Mouse (Mus musculus) G1E (cell line): Measurements from ENCODE around the gene Zfp114. TPM values are rescaled to one million over a fixed set of nuclear protein-coding genes. Genes with fewer than 3 reads are reported as not detected.

Experiments used
- ATAC-seq: 2 replicates; pipeline ENCODE4 v1.8.0; 2016; ENCODE audit warnings: mild to moderate bottlenecking; ENCODE audit not compliant: insufficient number of reproducible peaks, poor library complexity, low FRiP score, severe bottlenecking; ENCODE audit errors: extremely low read depth
- DNase-seq: peaks from one replicate; pipeline ENCODE4 v3.0.0; 2012; ENCODE audit warnings: low spot score
- H3K27me3 ChIP-seq: 2 replicates; pipeline ENCODE4 v1.6.1; 2012; ENCODE audit warnings: mild to moderate bottlenecking, low read length, inconsistent platforms; ENCODE audit not compliant: insufficient read depth
- H3K36me3 ChIP-seq: replicated peaks from 2 replicates; pipeline ENCODE3; 2012; ENCODE audit warnings: mild to moderate bottlenecking, inconsistent platforms
- H3K4me1 ChIP-seq: 2 replicates; pipeline ENCODE4 v1.6.1; 2012; ENCODE audit warnings: low read depth, low read length, inconsistent platforms, mixed read lengths; ENCODE audit not compliant: insufficient read depth
- H3K4me3 ChIP-seq: 2 replicates; pipeline ENCODE4 v1.5.1; 2012; ENCODE audit warnings: low read depth, mild to moderate bottlenecking, inconsistent platforms, low read length, moderate library complexity, mixed read lengths
- H3K9me3 ChIP-seq: replicated peaks from 2 replicates; pipeline ENCODE4 v1.6.1; 2012; ENCODE audit warnings: inconsistent platforms
- CTCF ChIP-seq: IDR thresholded peaks from 2 replicates; pipeline ENCODE4 v1.5.1; 2012; ENCODE audit warnings: low read depth, low read length, inconsistent platforms, mixed read lengths
- GATA1 ChIP-seq: IDR thresholded peaks from 2 replicates; pipeline ENCODE4 v1.6.1; 2012; ENCODE audit warnings: borderline replicate concordance, low read length, inconsistent platforms, mixed read lengths
- GATA2 ChIP-seq: IDR thresholded peaks from 2 replicates; pipeline ENCODE4 v1.6.1; 2012; ENCODE audit warnings: low read depth, low read length, inconsistent platforms, borderline replicate concordance
- POLR2AphosphoS5 ChIP-seq: IDR thresholded peaks from 2 replicates; pipeline ENCODE4 v1.6.1; 2012; ENCODE audit warnings: low read depth, low read length, inconsistent platforms; ENCODE audit not compliant: insufficient replicate concordance
- TAL1 ChIP-seq: conservative IDR thresholded peaks from 2 replicates; pipeline ENCODE4 v1.6.1; 2012; ENCODE audit warnings: low read depth, low read length, inconsistent platforms, mixed read lengths
- polyA plus RNA-seq: library from polyadenylated mRNA; stranded (reverse); fragments of >175 nt; gene quantifications from 2 replicates; pipeline ENCODE4 v1.2.3, GENCODE M21; 2012
- total RNA-seq, 2 experiments: library from RNA; stranded (forward) in 1 of 2; stranded (reverse) in 1 of 2; fragments of 200-1000 nt in 1 of 2; fragments of >200 nt in 1 of 2; fragmentation: Nextera tagmentation in 1 of 2; gene quantifications; 2 replicates each; pipeline ENCODE4 v1.2.3; 2014 to 2017

The Zfp114 gene
- total and polyA plus RNA-seq, 3 experiments, result 0.05 TPM; not detected in 2

- TF ChIP-seq CTCF, result no peak
- no peak for TF ChIP-seq POLR2AphosphoS5
- TF ChIP-seq TAL1, result no peak
- TF ChIP-seq GATA2, result no peak
- no peak for TF ChIP-seq GATA1
- no peaks in the 10 kb centered on the region for H3K9me3 ChIP-seq
- H3K4me3 ChIP-seq, result no peak overlapping the region
- DNase-seq (no peak), ATAC-seq (no peak)
- no peaks in the 10 kb centered on the region for H3K4me1 ChIP-seq
- H3K36me3 ChIP-seq, result no peaks in the 10 kb centered on the region
- no peaks in the 10 kb centered on the region for H3K27me3 ChIP-seq
These were observed 22.1 kb downstream of the Zfp114 start for GRCm38 (mm10) chr7:24196961-24197360.

- no peak for DNase-seq
- TF ChIP-seq GATA1 (no peak), POLR2AphosphoS5 (no peak), TAL1 (no peak), GATA2 (no peak), CTCF (no peak)
These were observed 32.8 kb downstream of the Zfp114 start for GRCm38 (mm10) chr7:24207488-24208261.

GRCm38 (mm10) chr7:24208282-24208886 is 33.5 kb downstream of the Zfp114 start:
- DNase-seq, result no peak

More at GRCm38 (mm10) chr7:24207488-24208261, 32.8 kb downstream of the Zfp114 start:
- no peak for ATAC-seq
- H3K4me1 ChIP-seq, result no peaks in the 10 kb centered on the region
- no peaks in the 10 kb centered on the region for H3K9me3 ChIP-seq
- no peaks in the 10 kb centered on the region for H3K36me3 ChIP-seq
- H3K27me3 ChIP-seq, result no peaks in the 10 kb centered on the region
- no peak overlapping the region for H3K4me3 ChIP-seq

GRCm38 (mm10) chr7:24210296-24210695 is 35.4 kb downstream of the Zfp114 start:
- DNase-seq (no peak), ATAC-seq (no peak)
- no peak for TF ChIP-seq GATA2
- TF ChIP-seq GATA1, result no peak
- no peak for TF ChIP-seq TAL1
- no peak for TF ChIP-seq CTCF
- no peak for TF ChIP-seq POLR2AphosphoS5
- no peaks in the 10 kb centered on the region for H3K9me3 ChIP-seq
- no peaks in the 10 kb centered on the region for H3K36me3 ChIP-seq
- H3K27me3 ChIP-seq, result no peaks in the 10 kb centered on the region
- H3K4me1 ChIP-seq, result no peaks in the 10 kb centered on the region
- H3K4me3 ChIP-seq, result no peak overlapping the region

More at GRCm38 (mm10) chr7:24208282-24208886, 33.5 kb downstream of the Zfp114 start:
- no peaks in the 10 kb centered on the region for H3K4me1 ChIP-seq
- H3K4me3 ChIP-seq, result no peak overlapping the region
- TF ChIP-seq TAL1 (no peak), GATA1 (no peak), GATA2 (no peak)
- H3K27me3 ChIP-seq, result no peaks in the 10 kb centered on the region
- no peak for ATAC-seq
- H3K36me3 ChIP-seq, result no peaks in the 10 kb centered on the region
- no peaks in the 10 kb centered on the region for H3K9me3 ChIP-seq

GRCm38 (mm10) chr7:24211343-24211742 is 36.5 kb downstream of the Zfp114 start, which contains the start of gene Zfp111:
Gene Zfp111 (minus strand): TSS chr7:24211443.
- DNase-seq (no peak), ATAC-seq (no peak)
- Histone ChIP-seq H3K4me3 (no peak within 1 kb of the TSS), H3K27me3 (no peaks in the 10 kb centered on the region), H3K36me3 (no peaks in the 10 kb centered on the region), H3K4me1 (no peaks in the 10 kb centered on the region), H3K9me3 (no peaks in the 10 kb centered on the region)
- no peak for TF ChIP-seq GATA1
- TF ChIP-seq POLR2AphosphoS5, result no peak
- TF ChIP-seq GATA2, result no peak
- no peak for TF ChIP-seq CTCF
- TF ChIP-seq TAL1, result no peak

Other genes with a start within 250 kb of the Zfp114 start
- gene Vmn1r179, start 248.1 kb upstream of the Zfp114 start, total RNA-seq (2014; fragmentation: Nextera tagmentation), result not detected in 2 replicates
- 0.06 TPM in 1 of 2 replicates, not detected in the other for gene Vmn1r179, start 248.1 kb upstream of the Zfp114 start, total RNA-seq (2017)
- gene Vmn1r179, start 248.1 kb upstream of the Zfp114 start, polyA plus RNA-seq, result not detected in 2 replicates
- not detected in 2 replicates for gene Vmn1r180, start 224.4 kb upstream of the Zfp114 start, total RNA-seq (2014; fragmentation: Nextera tagmentation)
- 0.06 and 0.11 TPM in 2 replicates for gene Vmn1r180, start 224.4 kb upstream of the Zfp114 start, total RNA-seq (2017)
- gene Vmn1r180, start 224.4 kb upstream of the Zfp114 start, polyA plus RNA-seq, result not detected in 2 replicates
- not detected in 2 replicates for gene Vmn1r181, start 200.4 kb upstream of the Zfp114 start, total RNA-seq (2014; fragmentation: Nextera tagmentation)
- gene Vmn1r181, start 200.4 kb upstream of the Zfp114 start, total RNA-seq (2017), result 0.05 and 0.06 TPM in 2 replicates
- gene Vmn1r181, start 200.4 kb upstream of the Zfp114 start, polyA plus RNA-seq, result not detected in 2 replicates
- gene V1rd19, start 173.4 kb upstream of the Zfp114 start, total RNA-seq (2014; fragmentation: Nextera tagmentation), result not detected in 2 replicates
- 0.23 TPM in 1 of 2 replicates, not detected in the other for gene V1rd19, start 173.4 kb upstream of the Zfp114 start, total RNA-seq (2017)
- not detected in 2 replicates for gene V1rd19, start 173.4 kb upstream of the Zfp114 start, polyA plus RNA-seq
- gene Vmn1r183, start 121.8 kb upstream of the Zfp114 start, total RNA-seq (2014; fragmentation: Nextera tagmentation), result not detected in 2 replicates
- 0.06 and 0.11 TPM in 2 replicates for gene Vmn1r183, start 121.8 kb upstream of the Zfp114 start, total RNA-seq (2017)
- gene Vmn1r183, start 121.8 kb upstream of the Zfp114 start, polyA plus RNA-seq, result not detected in 2 replicates
- gene Zfp180, start 93.1 kb upstream of the Zfp114 start, total RNA-seq (2014; fragmentation: Nextera tagmentation), result 18.7 and 19.2 TPM in 2 replicates
- 13.9 and 16.1 TPM in 2 replicates for gene Zfp180, start 93.1 kb upstream of the Zfp114 start, total RNA-seq (2017)
- 16.0 and 16.2 TPM in 2 replicates for gene Zfp180, start 93.1 kb upstream of the Zfp114 start, polyA plus RNA-seq
- 1.0 TPM in 1 of 2 replicates, not detected in the other for gene Zfp112, start 62.7 kb upstream of the Zfp114 start, total RNA-seq (2014; fragmentation: Nextera tagmentation)
- gene Zfp112, start 62.7 kb upstream of the Zfp114 start, total RNA-seq (2017), result 0.22 and 0.46 TPM in 2 replicates
- gene Zfp112, start 62.7 kb upstream of the Zfp114 start, polyA plus RNA-seq, result 0.05 and 0.11 TPM in 2 replicates
- gene Zfp235, start 40.9 kb upstream of the Zfp114 start, total RNA-seq (2014; fragmentation: Nextera tagmentation), result 12.7 and 16.6 TPM in 2 replicates
- 6.6 and 7.9 TPM in 2 replicates for gene Zfp235, start 40.9 kb upstream of the Zfp114 start, total RNA-seq (2017)
- 0.99 and 1.5 TPM in 2 replicates for gene Zfp235, start 40.9 kb upstream of the Zfp114 start, polyA plus RNA-seq
- gene Zfp111, start 36.4 kb downstream of the Zfp114 start, total RNA-seq (2014; fragmentation: Nextera tagmentation), result 0.63 and 1.4 TPM in 2 replicates
- gene Zfp111, start 36.4 kb downstream of the Zfp114 start, total RNA-seq (2017), result 0.46 and 0.82 TPM in 2 replicates
- 0.24 and 0.32 TPM in 2 replicates for gene Zfp111, start 36.4 kb downstream of the Zfp114 start, polyA plus RNA-seq
- gene Zfp109, start 62.5 kb downstream of the Zfp114 start, total RNA-seq (2014; fragmentation: Nextera tagmentation), result 1.7 and 3.1 TPM in 2 replicates
- gene Zfp109, start 62.5 kb downstream of the Zfp114 start, total RNA-seq (2017), result 0.81 and 1.3 TPM in 2 replicates
- 0.24 and 0.25 TPM in 2 replicates for gene Zfp109, start 62.5 kb downstream of the Zfp114 start, polyA plus RNA-seq
- 0.30 TPM in 1 of 2 replicates, not detected in the other for gene Zfp108, start 79.7 kb downstream of the Zfp114 start, total RNA-seq (2014; fragmentation: Nextera tagmentation)
- gene Zfp108, start 79.7 kb downstream of the Zfp114 start, total RNA-seq (2017), result 0.17 and 0.22 TPM in 2 replicates
- gene Zfp108, start 79.7 kb downstream of the Zfp114 start, polyA plus RNA-seq, result not detected in 2 replicates
- 1.9 and 2.4 TPM in 2 replicates for gene Zfp93, start 95.4 kb downstream of the Zfp114 start, total RNA-seq (2014; fragmentation: Nextera tagmentation)
- 2.3 and 2.4 TPM in 2 replicates for gene Zfp93, start 95.4 kb downstream of the Zfp114 start, total RNA-seq (2017)
- gene Zfp93, start 95.4 kb downstream of the Zfp114 start, polyA plus RNA-seq, result 0.36 and 0.79 TPM in 2 replicates
- gene Zfp61, start 126.2 kb downstream of the Zfp114 start, total RNA-seq (2014; fragmentation: Nextera tagmentation), result 14.7 and 19.0 TPM in 2 replicates
- gene Zfp61, start 126.2 kb downstream of the Zfp114 start, total RNA-seq (2017), result 21.5 and 23.2 TPM in 2 replicates
- 3.9 and 5.0 TPM in 2 replicates for gene Zfp61, start 126.2 kb downstream of the Zfp114 start, polyA plus RNA-seq
- gene Zfp94, start 141.6 kb downstream of the Zfp114 start, total RNA-seq (2014; fragmentation: Nextera tagmentation), result 8.9 and 12.5 TPM in 2 replicates
- 5.4 and 6.0 TPM in 2 replicates for gene Zfp94, start 141.6 kb downstream of the Zfp114 start, total RNA-seq (2017)
- 3.1 and 3.5 TPM in 2 replicates for gene Zfp94, start 141.6 kb downstream of the Zfp114 start, polyA plus RNA-seq
- gene Tescl, start 158.9 kb downstream of the Zfp114 start, total RNA-seq (2014; fragmentation: Nextera tagmentation), result not detected in 2 replicates
- gene Tescl, start 158.9 kb downstream of the Zfp114 start, total RNA-seq (2017), result not detected in 2 replicates
- gene Tescl, start 158.9 kb downstream of the Zfp114 start, polyA plus RNA-seq, result not detected in 2 replicates
- not detected in 2 replicates for gene Lypd5, start 174.1 kb downstream of the Zfp114 start, total RNA-seq (2014; fragmentation: Nextera tagmentation)
- not detected in 2 replicates for gene Lypd5, start 174.1 kb downstream of the Zfp114 start, total RNA-seq (2017)
- not detected in 2 replicates for gene Lypd5, start 174.1 kb downstream of the Zfp114 start, polyA plus RNA-seq
- 14.0 and 40.3 TPM in 2 replicates for gene Kcnn4, start 195.2 kb downstream of the Zfp114 start, total RNA-seq (2014; fragmentation: Nextera tagmentation)
- 20.4 and 22.9 TPM in 2 replicates for gene Kcnn4, start 195.2 kb downstream of the Zfp114 start, total RNA-seq (2017)
- gene Kcnn4, start 195.2 kb downstream of the Zfp114 start, polyA plus RNA-seq, result 66.2 and 70.4 TPM in 2 replicates
- 21.7 and 77.3 TPM in 2 replicates for gene Smg9, start 224.6 kb downstream of the Zfp114 start, total RNA-seq (2014; fragmentation: Nextera tagmentation)
- gene Smg9, start 224.6 kb downstream of the Zfp114 start, total RNA-seq (2017), result 16.1 and 19.1 TPM in 2 replicates
- gene Smg9, start 224.6 kb downstream of the Zfp114 start, polyA plus RNA-seq, result 61.5 and 67.4 TPM in 2 replicates